Comparison of ENCODE assay signal across 25 mouse cellular contexts in genomic region chr3:89755283-89755682, GRCm38 (mm10). TPM values are rescaled to one million over a fixed set of nuclear protein-coding genes. Genes with fewer than 3 reads are reported as not detected.
A peak's percentile ranks its signal among the peaks of the same experiment; 100 is the strongest.
DNase-seq lines count a peak whose midpoint lies in the region; ATAC-seq lines count a peak whose summit lies in the region.
"Had no signal": no experiment of that assay in that cellular context is flagged by ENCODE, and none has a peak within 500 bp of the region (broad histone marks: within the 10 kb centered on the region; RNA-seq: fewer than 3 reads in every experiment).

No protein-coding gene starts in this region.

- DNase-seq in cerebellum, adult 11 months, result peak; percentile 42
- DNase-seq in cerebellum, adult 8-10 months, result no peak
- peak; percentile 72 for DNase-seq in brain, adult 2 months (ENCODE audit: low read depth, low spot score)
- DNase-seq in cerebellum, adult 9-11 months, result peak; percentile 63
- DNase-seq in cerebellum, postnatal 25 days, result peak; percentile 74 to 79
- no peak for DNase-seq in adrenal gland, postnatal 4 days (ENCODE audit: low spot score in 2 of 2)
- no peak for DNase-seq in spleen, postnatal 36 days (ENCODE audit: low spot score in 2 of 2)
- DNase-seq: adrenal gland, adult 8-10 months; adrenal gland, postnatal 25 days; embryo, embryonic 11 days; gastrocnemius, postnatal 25 days; heart, adult 18-20 months; heart, postnatal 14 days; kidney, adult 2 months had no signal

- H3K27ac ChIP-seq in heart, embryonic 12.5 days (ENCODE audit: poor library complexity, severe bottlenecking), result no peak overlapping the region
- H3K27ac ChIP-seq: embryonic facial prominence, embryonic 10.5 days; embryonic facial prominence, embryonic 13.5 days; forebrain, embryonic 12.5 days; forebrain, embryonic 15.5 days; heart, embryonic 13.5 days; hindbrain, embryonic 12.5 days; hindbrain, embryonic 15.5 days had no signal

- H3K27me3 ChIP-seq in heart, embryonic 12.5 days (replicated peaks), result peaks cover 3% of the 10 kb centered on the region
- H3K27me3 ChIP-seq: forebrain, embryonic 12.5 days; forebrain, embryonic 15.5 days; hindbrain, embryonic 12.5 days; hindbrain, embryonic 15.5 days had no signal

- H3K9me3 ChIP-seq in heart, embryonic 12.5 days (replicated peaks), result no peaks in the 10 kb centered on the region
- H3K9me3 ChIP-seq: embryonic facial prominence, embryonic 10.5 days; embryonic facial prominence, embryonic 13.5 days; forebrain, embryonic 12.5 days; forebrain, embryonic 15.5 days; heart, embryonic 13.5 days; hindbrain, embryonic 12.5 days; hindbrain, embryonic 15.5 days had no signal

- H3K4me2 ChIP-seq in heart, embryonic 12.5 days, result no peak overlapping the region
- H3K4me2 ChIP-seq: embryonic facial prominence, embryonic 13.5 days; forebrain, embryonic 12.5 days; forebrain, embryonic 15.5 days; heart, embryonic 13.5 days; hindbrain, embryonic 12.5 days; hindbrain, embryonic 15.5 days had no signal

- H3K9ac ChIP-seq in heart, embryonic 12.5 days, result no peak overlapping the region
- H3K9ac ChIP-seq: embryonic facial prominence, embryonic 13.5 days; forebrain, embryonic 12.5 days; forebrain, embryonic 15.5 days; heart, embryonic 13.5 days; hindbrain, embryonic 12.5 days; hindbrain, embryonic 15.5 days had no signal

- H3K4me1 ChIP-seq in heart, embryonic 12.5 days (replicated peaks), result 0 out of 2 replicates have a peak, but pooled peaks cover 4% of the 10 kb centered on the region
- H3K4me1 ChIP-seq: embryonic facial prominence, embryonic 13.5 days; heart, embryonic 13.5 days had no signal

- peaks cover 22% of the 10 kb centered on the region for H3K36me3 ChIP-seq in heart, embryonic 12.5 days

- WGBS in heart, embryonic 12.5 days, result 62% methylated on average over 6 of the region's 6 CpGs

- ATAC-seq in heart, embryonic 12.5 days (ENCODE audit: insufficient number of reproducible peaks, low FRiP score), result no peak
- ATAC-seq: activated CD4-positive, CD25-positive, alpha-beta regulatory T cell, adult 4 months; forebrain, embryonic 15.5 days; intestine, postnatal 0 days had no signal

- H3K4me3 ChIP-seq in heart, embryonic 12.5 days, result no peak overlapping the region
- H3K4me3 ChIP-seq: embryonic facial prominence, embryonic 10.5 days; embryonic facial prominence, embryonic 13.5 days; erythroblast, embryonic 14.5 days; forebrain, embryonic 12.5 days; forebrain, embryonic 15.5 days; heart, embryonic 13.5 days; hindbrain, embryonic 12.5 days; hindbrain, embryonic 15.5 days had no signal

RNA-seq across cellular contexts. Expression of gene Chrnb2, which starts 9.1 kb away (rescaled TPM):
- 1 to 10 TPM; 5.8 to 6.1 TPM for total RNA-seq in adrenal gland, postnatal 4 days (2021)
- 0.32 and 0.36 TPM in 2 replicates for polyA plus RNA-seq in heart, embryonic 12.5 days (2016; fragmentation: Nextera tagmentation; extraction: Ambion mirVana)

RNA-seq across cellular contexts. Expression of gene Ube2q1, which starts 18.1 kb away (rescaled TPM):
- 10 to 100 TPM; 68.0 to 72.1 TPM for total RNA-seq in adrenal gland, postnatal 4 days (2021)
- polyA plus RNA-seq in heart, embryonic 12.5 days (2016; fragmentation: Nextera tagmentation; extraction: Ambion mirVana), result 13.4 and 14.4 TPM in 2 replicates

RNA-seq across cellular contexts. Expression of gene Adar, which starts 40.5 kb away (rescaled TPM):
- total RNA-seq in adrenal gland, postnatal 4 days (2021), result 10 to 100 TPM; 38.7 to 40.6 TPM
- 11.6 and 11.7 TPM in 2 replicates for polyA plus RNA-seq in heart, embryonic 12.5 days (2016; fragmentation: Nextera tagmentation; extraction: Ambion mirVana)

Comparison
In these comparisons a context has a peak if more than half of its experiments do, and no peak if none do; other contexts are left out.
1. DNase-seq: peak in cerebellum, adult 11 months (single experiment), brain, adult 2 months (single experiment), cerebellum, adult 9-11 months (single experiment) and cerebellum, postnatal 25 days (2 of 2); none in cerebellum, adult 8-10 months (single experiment), adrenal gland, postnatal 4 days (0 of 2) and spleen, postnatal 36 days (0 of 2).